Comparison of ENCODE assay signal across 18 mouse cellular contexts in the genomic region with DNA sequence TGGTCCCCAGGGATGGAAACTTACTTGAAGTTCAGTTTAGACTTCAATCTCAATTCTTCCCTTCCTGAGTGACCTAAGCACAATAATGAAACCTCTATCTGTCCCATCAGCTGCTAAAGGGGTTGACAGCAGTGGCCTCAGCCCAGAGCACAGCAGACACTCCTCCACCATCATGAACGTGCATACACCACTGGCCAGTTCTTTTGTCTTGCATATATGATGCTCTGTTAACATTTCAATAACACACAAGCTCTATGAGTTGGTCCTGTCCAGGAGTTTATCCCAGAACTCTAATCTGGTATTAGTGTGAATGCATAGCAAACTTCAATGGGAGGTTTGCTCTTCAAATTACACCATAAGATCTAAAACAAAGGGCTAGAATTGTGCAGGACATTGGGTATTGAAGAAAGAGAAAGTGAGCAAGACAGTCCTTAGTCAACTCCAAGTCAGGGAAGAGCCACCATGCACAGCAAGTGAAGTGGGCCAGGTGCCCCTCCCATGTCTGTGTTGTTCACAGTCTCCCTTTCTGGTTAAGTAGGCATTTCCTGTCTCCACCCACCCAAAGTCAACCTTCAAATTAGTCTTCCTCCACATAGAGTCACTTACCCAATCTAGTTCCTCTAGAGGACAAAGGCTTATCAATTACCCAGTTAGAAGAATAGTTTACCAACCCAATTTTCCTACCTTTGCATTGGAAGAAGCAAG. TPM values are rescaled to one million over a fixed set of nuclear protein-coding genes. Genes with fewer than 3 reads are reported as not detected.
DNase-seq lines count a peak whose midpoint lies in the region; ATAC-seq and TF ChIP-seq lines count a peak whose summit lies in the region.
"Had no signal": no experiment of that assay in that cellular context is flagged by ENCODE, and none has a peak within 500 bp of the region (broad histone marks: within the 10 kb centered on the region; RNA-seq: fewer than 3 reads in every experiment).

No protein-coding gene starts in this region.

- H3K4me2 ChIP-seq in CH12.LX (ENCODE audit: insufficient read depth, low read depth, poor library complexity, severe bottlenecking): peak overlapping the region; percentile 44; the same call in 1 of the 2 replicates
- H3K4me2 ChIP-seq: forebrain, embryonic 12.5 days; heart, embryonic 12.5 days; hindbrain, embryonic 14.5 days; midbrain, embryonic 12.5 days had no signal

- peaks cover 22% of the 10 kb centered on the region for H3K4me1 ChIP-seq in spleen, adult 2 months (ENCODE audit: control insufficient read depth, insufficient read depth, insufficient read length)
- peaks cover 25 to 42% of the 10 kb centered on the region in 2 experiments for H3K4me1 ChIP-seq in CH12.LX (ENCODE audit: control insufficient read depth in 1 of 2, insufficient read depth in 2 of 2)
- H3K4me1 ChIP-seq: forebrain, embryonic 12.5 days; midbrain, embryonic 12.5 days had no signal

- H3K27ac ChIP-seq in spleen, adult 2 months (ENCODE audit: insufficient read depth, low read length): peak overlapping the region; percentile 34; the same call in 1 of the 2 replicates
- peak overlapping the region; percentile 55 for H3K27ac ChIP-seq in CH12.LX (ENCODE audit: insufficient read depth, low read depth)
- H3K27ac ChIP-seq: forebrain, embryonic 12.5 days; hindbrain, embryonic 14.5 days; midbrain, embryonic 12.5 days had no signal

- H3K36me3 ChIP-seq in spleen, adult 2 months (ENCODE audit: control insufficient read depth, insufficient read depth, low read length): no peaks in the 10 kb centered on the region
- H3K36me3 ChIP-seq in CH12.LX (replicated peaks in 1 of 2; ENCODE audit: control insufficient read depth in 1 of 2, insufficient read depth in 1 of 2, low read length in 1 of 2): no peaks in the 10 kb centered on the region
- H3K36me3 ChIP-seq: forebrain, embryonic 12.5 days; heart, embryonic 12.5 days; midbrain, embryonic 12.5 days had no signal

- H3K27me3 ChIP-seq in spleen, adult 2 months (ENCODE audit: control insufficient read depth, insufficient read depth, low read length): no peaks in the 10 kb centered on the region
- H3K27me3 ChIP-seq in CH12.LX (replicated peaks): no peaks in the 10 kb centered on the region
- H3K27me3 ChIP-seq: forebrain, embryonic 12.5 days; heart, embryonic 12.5 days; midbrain, embryonic 12.5 days had no signal

- H3K79me2 ChIP-seq in CH12.LX (replicated peaks; ENCODE audit: control insufficient read depth, extremely low read depth, insufficient read depth, poor library complexity, severe bottlenecking): no peaks in the 10 kb centered on the region

- ATAC-seq in granulocyte monocyte progenitor cell, adult 5-6 weeks (replicated peaks; ENCODE audit: poor library complexity, severe bottlenecking): peak; percentile 12; the same call in 1 of the 2 replicates
- ATAC-seq: intestine, postnatal 0 days had no signal

- H3K9ac ChIP-seq in CH12.LX (ENCODE audit: insufficient read depth, low read depth): no peak overlapping the region
- H3K9ac ChIP-seq: forebrain, embryonic 12.5 days; heart, embryonic 12.5 days; hindbrain, embryonic 14.5 days; midbrain, embryonic 12.5 days had no signal

- no peak for TF ChIP-seq POLR2A in spleen, adult 2 months (IDR thresholded peaks at IDR 0.05; ENCODE audit: low read depth, low read length)
- TF ChIP-seq POLR2A in CH12.LX (IDR thresholded peaks at IDR 0.05; ENCODE audit: low read depth, low read length): no peak

- dilution Hi-C loops in CH12.LX (cut with MboI; ENCODE audit: extremely low pct_ligation_motif_present, extremely low pct_unique_long_range_greater_than_20kb, low sequenced_read_pairs): no loop called here

- no peaks in the 10 kb centered on the region for H3K9me3 ChIP-seq in CH12.LX (replicated peaks; ENCODE audit: low read length)
- H3K9me3 ChIP-seq: forebrain, embryonic 12.5 days; midbrain, embryonic 12.5 days had no signal

- no peak for TF ChIP-seq CTCF in spleen, adult 2 months (IDR thresholded peaks at IDR 0.05; ENCODE audit: extremely low read depth, insufficient read depth, insufficient read length, insufficient replicate concordance)
- no peak for TF ChIP-seq CTCF in CH12.LX (conservative IDR thresholded peaks at IDR 0.05 in 1 of 2, IDR thresholded peaks at IDR 0.05 in 1 of 2; ENCODE audit: low read depth in 2 of 2, low read length in 2 of 2)

- 79% methylated on average over 1 of the region's 1 CpGs for WGBS in spleen, adult 2 months

- no peak for TF ChIP-seq RAD21 in CH12.LX (IDR thresholded peaks at IDR 0.05; ENCODE audit: low read depth, low read length)

- no peak overlapping the region for H3K4me3 ChIP-seq in spleen, adult 2 months (ENCODE audit: extremely low read depth, insufficient read depth, insufficient read length)
- H3K4me3 ChIP-seq in CH12.LX (replicated peaks in 1 of 3; ENCODE audit: low read depth in 2 of 3, low read length in 2 of 3, poor library complexity in 1 of 3): no peak overlapping the region
- H3K4me3 ChIP-seq: forebrain, embryonic 12.5 days; heart, embryonic 12.5 days; midbrain, embryonic 12.5 days; myocyte had no signal

- no peak for TF ChIP-seq EP300 in CH12.LX (IDR thresholded peaks at IDR 0.05; ENCODE audit: low read length)

- DNase-seq in spleen, adult 2 months (ENCODE audit: low read depth in 1 of 2, low spot score in 2 of 2): peak in 1 of 2 experiments; percentile 26
- no peak for DNase-seq in spleen, adult 12 weeks (ENCODE audit: low spot score)
- DNase-seq in CH12.LX (ENCODE audit: extremely low read depth): no peak
- DNase-seq in thymus, postnatal 36 days: peak; percentile 10 to 26
- no peak for DNase-seq in cerebellum, adult 8-10 months
- DNase-seq in adrenal gland, postnatal 10 days: no peak
- DNase-seq: cerebellum, postnatal 10 days; embryo, embryonic 11 days; layer of hippocampus, postnatal 36 days; liver; lung, adult 18-20 months had no signal

- in situ Hi-C loops in CH12.LX (cut with MboI; ENCODE audit: low pct_ligation_motif_present, low pct_unique_long_range_greater_than_20kb, low sequenced_read_pairs): loop anchor here (25.0 kb wide), 1 partner anchor 377 kb away; no protein-coding TSS in a partner anchor

TF ChIP-seq in CH12.LX, 34 proteins besides CTCF, POLR2A, EP300 and RAD21:
- no peak for TF ChIP-seq MEF2A (IDR thresholded peaks at IDR 0.05; ENCODE audit: borderline replicate concordance, low read depth, low read length)
- TF ChIP-seq CHD1 (IDR thresholded peaks at IDR 0.05; ENCODE audit: low read depth, low read length): no peak
- no peak for TF ChIP-seq TBP (conservative IDR thresholded peaks at IDR 0.05; ENCODE audit: low read depth, low read length)
- no peak for TF ChIP-seq ZKSCAN1 (IDR thresholded peaks at IDR 0.05; ENCODE audit: borderline replicate concordance, low read depth, low read length)
- no peak for TF ChIP-seq KAT2A (IDR thresholded peaks at IDR 0.05; ENCODE audit: insufficient replicate concordance, low read length)
- TF ChIP-seq JUN (IDR thresholded peaks at IDR 0.05; ENCODE audit: insufficient read depth, low read depth, low read length): no peak
- no peak for TF ChIP-seq MXI1 (IDR thresholded peaks at IDR 0.05; ENCODE audit: low read depth, low read length)
- TF ChIP-seq NELFE (IDR thresholded peaks at IDR 0.05; ENCODE audit: low read depth, low read length): no peak
- no peak for TF ChIP-seq BHLHE40 (IDR thresholded peaks at IDR 0.05; ENCODE audit: low read depth, low read length)
- no peak for TF ChIP-seq POLR2AphosphoS2 (IDR thresholded peaks at IDR 0.05; ENCODE audit: low read depth, low read length)
- no peak for TF ChIP-seq ZMIZ1 (IDR thresholded peaks at IDR 0.05; ENCODE audit: low read depth, low read length)
- no peak for TF ChIP-seq TCF12 (IDR thresholded peaks at IDR 0.05; ENCODE audit: low read depth, low read length)
- TF ChIP-seq NRF1 (IDR thresholded peaks at IDR 0.05; ENCODE audit: low read depth, low read length): no peak

RNA-seq across cellular contexts. Expression of gene Ccdc146, which starts 10.2 kb away (rescaled TPM):
- not detected in 2 replicates for polyA plus RNA-seq in spleen, adult 2 months (2012; rRNA removed)
- total RNA-seq in CH12.LX (2012; rRNA removed): not detected in 2 replicates
- total RNA-seq in CH12.LX (2014; rRNA removed): 0.17 and 0.27 TPM in 2 replicates
- polyA plus RNA-seq in CH12.LX (2012; ENCODE audit: insufficient read length, low read depth): 0.21 and 0.57 TPM in 2 replicates
- not detected in 2 replicates for total RNA-seq in granulocyte monocyte progenitor cell, adult 5-6 weeks (2014; fragmentation: Nextera tagmentation)
- 0.43 and 5.2 TPM in 2 replicates for total RNA-seq in granulocyte monocyte progenitor cell, adult 5-6 weeks (2017)
- total RNA-seq in adrenal gland, postnatal 10 days (2021): under 1 TPM in 1 of 2 experiments, not detected in 1; 0.15 TPM
- polyA plus RNA-seq: myocyte had no signal

RNA-seq across cellular contexts. Expression of gene Fam185a, which starts 10.5 kb away (rescaled TPM):
- 1.4 TPM in 2 replicates for polyA plus RNA-seq in spleen, adult 2 months (2012; rRNA removed)
- 16.0 and 16.1 TPM in 2 replicates for total RNA-seq in CH12.LX (2012; rRNA removed)
- total RNA-seq in CH12.LX (2014; rRNA removed): 30.6 and 32.1 TPM in 2 replicates
- 12.5 and 13.4 TPM in 2 replicates for polyA plus RNA-seq in CH12.LX (2012; ENCODE audit: insufficient read length, low read depth)
- total RNA-seq in granulocyte monocyte progenitor cell, adult 5-6 weeks (2014; fragmentation: Nextera tagmentation): 6.7 and 10.9 TPM in 2 replicates
- total RNA-seq in granulocyte monocyte progenitor cell, adult 5-6 weeks (2017): 7.4 and 13.1 TPM in 2 replicates
- 10 to 100 TPM; 12.9 to 13.2 TPM for total RNA-seq in adrenal gland, postnatal 10 days (2021)

RNA-seq across cellular contexts. Expression of gene Fgl2, which starts 41.8 kb away (rescaled TPM):
- 12.8 and 15.7 TPM in 2 replicates for polyA plus RNA-seq in spleen, adult 2 months (2012; rRNA removed)
- total RNA-seq in CH12.LX (2012; rRNA removed) (7.9 and 10.4 TPM in 2 replicates), CH12.LX (2014; rRNA removed) (0.59 and 0.61 TPM in 2 replicates)
- 0.41 and 0.48 TPM in 2 replicates for polyA plus RNA-seq in CH12.LX (2012; ENCODE audit: insufficient read length, low read depth)
- total RNA-seq in granulocyte monocyte progenitor cell, adult 5-6 weeks (2014; fragmentation: Nextera tagmentation): 37.5 and 40.3 TPM in 2 replicates
- total RNA-seq in granulocyte monocyte progenitor cell, adult 5-6 weeks (2017): 85.1 and 89.7 TPM in 2 replicates
- total RNA-seq in adrenal gland, postnatal 10 days (2021): 1 to 10 TPM; 7.5 to 9.0 TPM

Comparison
In these comparisons a context has a peak if more than half of its experiments do, and no peak if none do; other contexts are left out.
1. DNase-seq: peak in thymus, postnatal 36 days (2 of 2); none in spleen, adult 12 weeks (single experiment), CH12.LX (single experiment), cerebellum, adult 8-10 months (single experiment) and adrenal gland, postnatal 10 days (single experiment).